Mouse (Mus musculus) lung, postnatal 0 days (tissue): ENCODE results near the gene Rgs16.
A peak's percentile ranks its signal among the peaks of the same experiment; 100 is the strongest.

Source experiments
- CTCF ChIP-seq: IDR thresholded peaks from 2 replicates; pipeline ENCODE4 v1.5.1; 2016; ENCODE audit warnings: antibody characterized with exemption, mild to moderate bottlenecking
- EP300 ChIP-seq: IDR thresholded peaks from 2 replicates; pipeline ENCODE4 v1.6.1; 2016; ENCODE audit warnings: antibody characterized with exemption, mild to moderate bottlenecking, control low read depth

DNA sequence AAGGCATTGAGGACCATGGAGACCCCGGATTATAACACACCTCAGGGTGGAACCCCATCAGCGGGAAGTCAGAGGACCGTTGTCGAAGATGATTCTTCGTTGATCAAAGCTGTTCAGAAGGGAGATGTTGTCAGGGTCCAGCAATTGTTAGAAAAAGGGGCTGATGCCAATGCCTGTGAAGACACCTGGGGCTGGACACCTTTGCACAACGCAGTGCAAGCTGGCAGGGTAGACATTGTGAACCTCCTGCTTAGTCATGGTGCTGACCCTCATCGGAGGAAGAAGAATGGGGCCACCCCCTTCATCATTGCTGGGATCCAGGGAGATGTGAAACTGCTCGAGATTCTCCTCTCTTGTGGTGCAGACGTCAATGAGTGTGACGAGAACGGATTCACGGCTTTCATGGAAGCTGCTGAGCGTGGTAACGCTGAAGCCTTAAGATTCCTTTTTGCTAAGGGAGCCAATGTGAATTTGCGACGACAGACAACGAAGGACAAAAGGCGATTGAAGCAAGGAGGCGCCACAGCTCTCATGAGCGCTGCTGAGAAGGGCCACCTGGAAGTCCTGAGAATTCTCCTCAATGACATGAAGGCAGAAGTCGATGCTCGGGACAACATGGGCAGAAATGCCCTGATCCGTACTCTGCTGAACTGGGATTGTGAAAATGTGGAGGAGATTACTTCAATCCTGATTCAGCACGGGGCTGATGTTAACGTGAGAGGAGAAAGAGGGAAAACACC lies 13.7 kb downstream of the Rgs16 start:
- TF ChIP-seq CTCF, result peak; percentile 38; the same call in 1 of the 2 replicates
- TF ChIP-seq EP300, result no peak; the same call in 1 of the 2 replicates
